Mouse (Mus musculus): Measurements from ENCODE around the gene Cyp24a1. TPM values are rescaled to one million over a fixed set of nuclear protein-coding genes. Genes with fewer than 3 reads are reported as not detected.
"Not testable (repeated sequence)": the region's sequence is repeated elsewhere in the genome, so short reads cannot be mapped to it uniquely, and the experiment has no call there.

Cyp24a1 gene
- polyA plus RNA-seq, 1 experiment from 2014 or later = not detected

- Histone ChIP-seq H3K4me2 (no peak overlapping the region), H3K9ac (no peak overlapping the region), H3K27me3 (ENCODE audit: insufficient read depth, low read length) (no peaks in the 10 kb centered on the region), H3K4me3 (ENCODE audit: low read depth, low read length) (no peak overlapping the region), H3K27ac (ENCODE audit: low read depth) (no peak overlapping the region), H3K36me3 (ENCODE audit: insufficient read depth) (no peaks in the 10 kb centered on the region), H3K9me3 (ENCODE audit: low read depth, low read length) (no peaks in the 10 kb centered on the region), H3K4me1 (ENCODE audit: insufficient read depth) (no peaks in the 10 kb centered on the region)
- 40% methylated on average over 4 of the region's 4 CpGs for WGBS
- no peak for TF ChIP-seq CTCF (IDR thresholded peaks at IDR 0.05; ENCODE audit: low read depth)
- DNase-seq (no peak), ATAC-seq (ENCODE audit: insufficient read depth) (no peak)
Observed at GRCm38 (mm10) chr2:170464817-170465216, 32.1 kb downstream of the Cyp24a1 start.

GRCm38 (mm10) chr2:170461652-170462051 lies 35.3 kb downstream of the Cyp24a1 start:
- H3K4me3 ChIP-seq (ENCODE audit: low read depth, low read length) = no peak overlapping the region
- H3K4me1 ChIP-seq (ENCODE audit: insufficient read depth) = no peaks in the 10 kb centered on the region
- no peaks in the 10 kb centered on the region for H3K9me3 ChIP-seq (ENCODE audit: low read depth, low read length)
- WGBS = 59% methylated on average over 7 of the region's 7 CpGs
- no peaks in the 10 kb centered on the region for H3K27me3 ChIP-seq (ENCODE audit: insufficient read depth, low read length)
- no peak for ATAC-seq (ENCODE audit: insufficient read depth)
- H3K27ac ChIP-seq (ENCODE audit: low read depth) = no peak overlapping the region
- DNase-seq = no peak
- no peaks in the 10 kb centered on the region for H3K36me3 ChIP-seq (ENCODE audit: insufficient read depth)
- TF ChIP-seq CTCF (IDR thresholded peaks at IDR 0.05; ENCODE audit: low read depth) = no peak
- H3K9ac ChIP-seq = no peak overlapping the region
- no peak overlapping the region for H3K4me2 ChIP-seq

- Histone ChIP-seq H3K36me3 (ENCODE audit: insufficient read depth) (no peaks in the 10 kb centered on the region), H3K27me3 (ENCODE audit: insufficient read depth, low read length) (no peaks in the 10 kb centered on the region), H3K4me1 (ENCODE audit: insufficient read depth) (no peaks in the 10 kb centered on the region), H3K4me3 (ENCODE audit: low read depth, low read length) (no peak overlapping the region), H3K27ac (ENCODE audit: low read depth) (no peak overlapping the region), H3K9ac (no peak overlapping the region), H3K9me3 (ENCODE audit: low read depth, low read length) (no peaks in the 10 kb centered on the region), H3K4me2 (no peak overlapping the region)
- TF ChIP-seq CTCF (IDR thresholded peaks at IDR 0.05; ENCODE audit: low read depth) = no peak
- 28% methylated on average over 9 of the region's 9 CpGs for WGBS
- DNase-seq = no peak
- ATAC-seq (ENCODE audit: insufficient read depth) = no peak
Observed at GRCm38 (mm10) chr2:170459805-170460204, 37.1 kb downstream of the Cyp24a1 start.

GRCm38 (mm10) chr2:170459183-170459582 lies 37.8 kb downstream of the Cyp24a1 start:
- no peaks in the 10 kb centered on the region for H3K9me3 ChIP-seq (ENCODE audit: low read depth, low read length)
- DNase-seq (no peak), ATAC-seq (ENCODE audit: insufficient read depth) (no peak)
- no peak overlapping the region for H3K9ac ChIP-seq
- H3K27me3 ChIP-seq (ENCODE audit: insufficient read depth, low read length) = no peaks in the 10 kb centered on the region
- no peak for TF ChIP-seq CTCF (IDR thresholded peaks at IDR 0.05; ENCODE audit: low read depth)
- no peak overlapping the region for H3K4me3 ChIP-seq (ENCODE audit: low read depth, low read length)
- no peaks in the 10 kb centered on the region for H3K36me3 ChIP-seq (ENCODE audit: insufficient read depth)
- H3K4me1 ChIP-seq (ENCODE audit: insufficient read depth) = no peaks in the 10 kb centered on the region
- WGBS = 52% methylated on average over 10 of the region's 10 CpGs
- no peak overlapping the region for H3K27ac ChIP-seq (ENCODE audit: low read depth)
- no peak overlapping the region for H3K4me2 ChIP-seq

- H3K9me3 ChIP-seq (ENCODE audit: low read depth, low read length); H3K36me3 ChIP-seq (ENCODE audit: insufficient read depth); ATAC-seq (ENCODE audit: insufficient read depth): not testable (repeated sequence)
Observed at GRCm38 (mm10) chr2:170453809-170454208, 43.1 kb downstream of the Cyp24a1 start.

GRCm38 (mm10) chr2:170450933-170451332 lies 46.0 kb downstream of the Cyp24a1 start:
- DNase-seq = peak; percentile 95
- 5% methylated on average over 9 of the region's 9 CpGs for WGBS
- no peaks in the 10 kb centered on the region for H3K9me3 ChIP-seq (ENCODE audit: low read depth, low read length)

More at GRCm38 (mm10) chr2:170453809-170454208, 43.1 kb downstream of the Cyp24a1 start:
- not testable (repeated sequence) for H3K27me3 ChIP-seq (ENCODE audit: insufficient read depth, low read length); H3K9ac ChIP-seq; H3K4me1 ChIP-seq (ENCODE audit: insufficient read depth); H3K4me2 ChIP-seq; DNase-seq; H3K4me3 ChIP-seq (ENCODE audit: low read depth, low read length); H3K27ac ChIP-seq (ENCODE audit: low read depth)
- WGBS = 47% methylated on average over 3 of the region's 4 CpGs

GRCm38 (mm10) chr2:170447651-170448050 lies 49.3 kb downstream of the Cyp24a1 start:
- Histone ChIP-seq H3K4me3 (ENCODE audit: low read depth, low read length) (no peak overlapping the region), H3K9me3 (ENCODE audit: low read depth, low read length) (no peaks in the 10 kb centered on the region), H3K9ac (no peak overlapping the region), H3K4me1 (ENCODE audit: insufficient read depth) (no peaks in the 10 kb centered on the region), H3K4me2 (no peak overlapping the region), H3K27me3 (ENCODE audit: insufficient read depth, low read length) (no peaks in the 10 kb centered on the region), H3K27ac (ENCODE audit: low read depth) (no peak overlapping the region), H3K36me3 (ENCODE audit: insufficient read depth) (no peaks in the 10 kb centered on the region)
- DNase-seq (no peak), ATAC-seq (ENCODE audit: insufficient read depth) (no peak)
- 60% methylated on average over 10 of the region's 10 CpGs for WGBS
- TF ChIP-seq CTCF (IDR thresholded peaks at IDR 0.05; ENCODE audit: low read depth) = no peak

More at GRCm38 (mm10) chr2:170450933-170451332, 46.0 kb downstream of the Cyp24a1 start:
- Histone ChIP-seq H3K4me2 (peak overlapping the region; percentile 38), H3K9ac (no peak overlapping the region), H3K4me3 (ENCODE audit: low read depth, low read length) (no peak overlapping the region), H3K4me1 (ENCODE audit: insufficient read depth) (no peaks in the 10 kb centered on the region), H3K27me3 (ENCODE audit: insufficient read depth, low read length) (no peaks in the 10 kb centered on the region), H3K36me3 (ENCODE audit: insufficient read depth) (no peaks in the 10 kb centered on the region), H3K27ac (ENCODE audit: low read depth) (no peak overlapping the region)
- TF ChIP-seq CTCF (IDR thresholded peaks at IDR 0.05; ENCODE audit: low read depth) = peak; percentile 93
- peak; percentile 79 for ATAC-seq (ENCODE audit: insufficient read depth)
